Mouse (Mus musculus): ENCODE data around the gene Ifit3b.

GRCm38 (mm10) chr19:34577121-34577520, 30.6 kb upstream of the Ifit3b start:
- no peak for TF ChIP-seq CTCF (conservative IDR thresholded peaks at IDR 0.05; ENCODE audit: low read length)
- TF ChIP-seq NANOG (IDR thresholded peaks at IDR 0.05; ENCODE audit: borderline replicate concordance, low read length), result no peak
- no peak for TF ChIP-seq POU5F1 (IDR thresholded peaks at IDR 0.05; ENCODE audit: borderline replicate concordance, low read length)
